Mouse (Mus musculus): ENCODE measurements at regions not wholly inside any gene's neighbourhood (a gene's known extent, or its start where the extent isn't known, plus 50 kb on each side); places are given as distances from the start of the nearest gene placed in this dataset.

GRCm38 (mm10) chr8:8044296-8044695 is 616.7 kb downstream of the Efnb2 start:
- TF ChIP-seq CTCF (IDR thresholded peaks at IDR 0.05; ENCODE audit: control insufficient read depth, insufficient read depth, insufficient read length), result no peak
- no peak for TF ChIP-seq USF1 (IDR thresholded peaks at IDR 0.05; ENCODE audit: low read depth)
- no peak for TF ChIP-seq MYOD1 (IDR thresholded peaks at IDR 0.05; ENCODE audit: control insufficient read depth, insufficient read length, low read depth)

All from C2C12 (cell line).